Mouse (Mus musculus) liver, postnatal 0 days (tissue): ENCODE measurements around the gene Mta1. TPM values are rescaled to one million over a fixed set of nuclear protein-coding genes. Genes with fewer than 3 reads are reported as not detected.
A peak's percentile ranks its signal among the peaks of the same experiment; 100 is the strongest.

Experiments
- ATAC-seq: fragments of 200-750 bp; cut with Nextera tagmentation; 2 replicates; pipeline ENCODE4 v1.8.0; 2017; ENCODE audit warnings: mild to moderate bottlenecking, moderate library complexity
- DNase-seq: peaks from one replicate; pipeline ENCODE4 v3.0.0-alpha.2; 2016
- H3K27ac ChIP-seq: fragments of 300-500 bp; sonication (generic); 2 replicates; pipeline ENCODE4 v1.5.1; 2014; ENCODE audit warnings: antibody characterized with exemption, moderate library complexity, mild to moderate bottlenecking, low read depth
- H3K27me3 ChIP-seq: fragments of 300-500 bp; sonication (generic); 2 replicates; pipeline ENCODE4 v1.6.1; 2014; ENCODE audit warnings: low read length, control low read depth, mixed read lengths; ENCODE audit not compliant: insufficient read depth
- H3K36me3 ChIP-seq: fragments of 300-500 bp; sonication (generic); replicated peaks from 2 replicates; pipeline ENCODE4 v1.6.1; 2014; ENCODE audit warnings: mild to moderate bottlenecking, control low read depth, low read length, moderate library complexity, mixed read lengths; ENCODE audit not compliant: insufficient read depth
- H3K4me1 ChIP-seq: fragments of 300-500 bp; sonication (generic); 2 replicates; pipeline ENCODE4 v1.6.1; 2014; ENCODE audit warnings: antibody characterized with exemption, mild to moderate bottlenecking, control low read depth; ENCODE audit not compliant: insufficient read depth
- H3K4me2 ChIP-seq: fragments of 300-500 bp; sonication (generic); 2 replicates; pipeline ENCODE4 v1.6.1; 2014; ENCODE audit warnings: low read depth, mild to moderate bottlenecking, low read length, moderate library complexity, mixed read lengths
- H3K4me3 ChIP-seq: fragments of 300-500 bp; sonication (generic); 2 replicates; pipeline ENCODE4 v1.5.1; 2014; ENCODE audit warnings: low read depth, low read length
- H3K9ac ChIP-seq: fragments of 300-500 bp; sonication (generic); replicated peaks from 2 replicates; pipeline ENCODE4 v1.6.1; 2014; ENCODE audit warnings: mild to moderate bottlenecking, moderate library complexity
- H3K9me3 ChIP-seq: fragments of 300-500 bp; sonication (generic); 2 replicates; pipeline ENCODE4 v1.6.1; 2016; ENCODE audit warnings: mild to moderate bottlenecking, control low read depth, low read length, mixed read lengths
- CTCF ChIP-seq: sonication (generic); IDR thresholded peaks from 2 replicates; pipeline ENCODE4 v1.5.1; 2016; ENCODE audit warnings: antibody characterized with exemption, low read depth
- EP300 ChIP-seq: IDR thresholded peaks from 2 replicates; pipeline ENCODE4 v1.6.1; 2016; ENCODE audit warnings: antibody characterized with exemption, low read depth, mild to moderate bottlenecking
- WGBS: fragments of 180-500 bp; shearing (Covaris S2); extraction: QIAGEN DNeasy Blood & Tissue Kit; methylation state at CpG from one replicate; pipeline ENCODE4 v1.1.7; 2014; ENCODE audit not compliant: insufficient replicate concordance; 5-methylcytosine and 5-hydroxymethylcytosine counted together
- polyA plus RNA-seq: library from polyadenylated mRNA; unstranded; fragments of >200 nt; fragmentation: Nextera tagmentation; extraction: Ambion mirVana; gene quantifications from 2 replicates; pipeline ENCODE4 v1.2.1, GENCODE M21; 2015

The Mta1 gene
- polyA plus RNA-seq: 3.6 and 3.9 TPM in 2 replicates

GRCm38 (mm10) chr12:113097749-113098281, at the start of gene Mta1:
Mta1 (plus strand) TSS chr12:113098278.
- 11% methylated on average over 18 of the region's 53 CpGs for WGBS
- TF ChIP-seq EP300 (no peak), CTCF (no peak)
- Histone ChIP-seq H3K27ac (peak within 1 kb of the TSS; percentile 90), H3K27me3 (no peaks in the 10 kb centered on the region), H3K9me3 (no peaks in the 10 kb centered on the region), H3K4me3 (peak within 1 kb of the TSS; percentile 92), H3K4me1 (peaks cover 27% of the 10 kb centered on the region), H3K9ac (peak within 1 kb of the TSS; percentile 96), H3K36me3 (no peaks in the 10 kb centered on the region; the same call in none of the 2 replicates), H3K4me2 (peak within 1 kb of the TSS; percentile 97)
- ATAC-seq: peak; percentile 69
- peak; percentile 63 for DNase-seq

- ATAC-seq: no peak
- Histone ChIP-seq H3K27ac (no peak overlapping the region), H3K36me3 (peaks cover 41% of the 10 kb centered on the region), H3K4me2 (no peak overlapping the region), H3K27me3 (no peaks in the 10 kb centered on the region), H3K9ac (no peak overlapping the region), H3K9me3 (no peaks in the 10 kb centered on the region), H3K4me1 (no peaks in the 10 kb centered on the region), H3K4me3 (no peak overlapping the region)
- WGBS: 69% methylated on average over 9 of the region's 9 CpGs
- no peak for DNase-seq
- no peak for TF ChIP-seq EP300
- no peak for TF ChIP-seq CTCF
Measured at GRCm38 (mm10) chr12:113049836-113050235, 48.2 kb upstream of the Mta1 start.

- H3K36me3 ChIP-seq: peaks cover 43% of the 10 kb centered on the region
- no peak for ATAC-seq
- no peaks in the 10 kb centered on the region for H3K9me3 ChIP-seq
- H3K9ac ChIP-seq: no peak overlapping the region
- no peak for DNase-seq
- no peak overlapping the region for H3K27ac ChIP-seq
- H3K4me1 ChIP-seq: no peaks in the 10 kb centered on the region
- H3K4me3 ChIP-seq: no peak overlapping the region
- 92% methylated on average over 12 of the region's 12 CpGs for WGBS
- H3K4me2 ChIP-seq: no peak overlapping the region
- no peaks in the 10 kb centered on the region for H3K27me3 ChIP-seq
- TF ChIP-seq CTCF (no peak), EP300 (no peak)
Measured at GRCm38 (mm10) chr12:113050671-113051070, 47.4 kb upstream of the Mta1 start.

GRCm38 (mm10) chr12:113051628-113052403, 46.3 kb upstream of the Mta1 start:
- DNase-seq: no peak

GRCm38 (mm10) chr12:113056089-113056488, 42.0 kb upstream of the Mta1 start:
- Histone ChIP-seq H3K9me3 (no peaks in the 10 kb centered on the region), H3K9ac (no peak overlapping the region), H3K4me3 (no peak overlapping the region), H3K4me1 (no peaks in the 10 kb centered on the region), H3K27me3 (no peaks in the 10 kb centered on the region), H3K27ac (no peak overlapping the region), H3K36me3 (peaks cover 53% of the 10 kb centered on the region), H3K4me2 (no peak overlapping the region)
- TF ChIP-seq EP300: no peak
- TF ChIP-seq CTCF: no peak
- DNase-seq (no peak), ATAC-seq (peak; percentile 62)
- WGBS: 75% methylated on average over 8 of the region's 8 CpGs

More at GRCm38 (mm10) chr12:113051628-113052403, 46.3 kb upstream of the Mta1 start:
- Histone ChIP-seq H3K4me3 (no peak overlapping the region), H3K27me3 (no peaks in the 10 kb centered on the region), H3K27ac (no peak overlapping the region), H3K4me1 (no peaks in the 10 kb centered on the region), H3K9me3 (no peaks in the 10 kb centered on the region), H3K36me3 (peaks cover 48% of the 10 kb centered on the region), H3K4me2 (no peak overlapping the region), H3K9ac (no peak overlapping the region)
- no peak for ATAC-seq
- WGBS: 72% methylated on average over 9 of the region's 9 CpGs
- TF ChIP-seq EP300 (no peak), CTCF (no peak)

- Histone ChIP-seq H3K4me2 (0 out of 2 replicates have a peak overlapping the region, but pooled peaks have one; percentile 13), H3K27ac (no peak overlapping the region), H3K4me1 (no peaks in the 10 kb centered on the region), H3K9ac (no peak overlapping the region), H3K36me3 (peaks cover 50% of the 10 kb centered on the region), H3K9me3 (no peaks in the 10 kb centered on the region), H3K4me3 (no peak overlapping the region), H3K27me3 (no peaks in the 10 kb centered on the region)
- DNase-seq (no peak), ATAC-seq (no peak)
- TF ChIP-seq CTCF (no peak), EP300 (no peak; the same call in 1 of the 2 replicates)
- 73% methylated on average over 5 of the region's 5 CpGs for WGBS
Measured at GRCm38 (mm10) chr12:113060178-113060577, 37.9 kb upstream of the Mta1 start.
